Mouse (Mus musculus): Measurements from ENCODE around the gene Ccdc155. TPM values are rescaled to one million over a fixed set of nuclear protein-coding genes. Genes with fewer than 3 reads are reported as not detected.
A peak's percentile ranks its signal among the peaks of the same experiment; 100 is the strongest.

Gene Ccdc155
- polyA plus RNA-seq, 1 experiment: 0.20 TPM

DNA sequence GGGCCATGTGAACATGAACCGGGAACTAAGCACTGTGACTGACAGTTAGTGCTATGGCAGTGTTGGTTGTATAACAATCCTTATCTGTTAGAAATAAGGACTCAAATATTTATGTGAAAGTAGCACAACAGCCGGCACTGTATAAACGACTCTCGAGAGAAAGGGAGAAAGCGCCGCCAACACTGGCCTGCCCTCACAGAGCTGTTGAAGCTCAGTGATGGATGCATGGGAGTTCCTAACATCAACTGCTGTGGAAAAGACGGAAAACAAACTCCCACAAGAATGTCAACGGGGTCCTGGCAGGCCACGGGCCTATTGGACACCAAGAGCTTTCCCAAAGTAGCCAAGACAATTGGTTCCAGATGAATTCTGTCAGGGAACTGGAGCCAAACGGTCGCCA is 53.4 kb downstream of the Ccdc155 start:
- Histone ChIP-seq H3K36me3 (ENCODE audit: control insufficient read depth, insufficient read depth, low read length) (peaks cover 12% of the 10 kb centered on the region), H3K4me1 (ENCODE audit: control insufficient read depth, insufficient read depth, insufficient read length) (no peaks in the 10 kb centered on the region; the same call in 1 of the 2 replicates), H3K4me3 (ENCODE audit: extremely low read depth, insufficient read depth, insufficient read length) (no peak overlapping the region), H3K27ac (ENCODE audit: insufficient read depth, low read length) (no peak overlapping the region), H3K27me3 (ENCODE audit: control insufficient read depth, insufficient read depth, low read length) (no peaks in the 10 kb centered on the region)
- TF ChIP-seq CTCF (IDR thresholded peaks at IDR 0.05; ENCODE audit: extremely low read depth, insufficient read depth, insufficient read length, insufficient replicate concordance) (no peak), POLR2A (IDR thresholded peaks at IDR 0.05; ENCODE audit: low read depth, low read length) (no peak)
- no peak for DNase-seq (ENCODE audit: low read depth in 1 of 2, low spot score in 2 of 2)
- 77% methylated on average over 11 of the region's 11 CpGs for WGBS

- peak overlapping the region; percentile 25 for H3K27ac ChIP-seq (ENCODE audit: insufficient read depth, low read length)
- H3K36me3 ChIP-seq (ENCODE audit: control insufficient read depth, insufficient read depth, low read length): peaks cover 17% of the 10 kb centered on the region
- WGBS: 77% methylated on average over 4 of the region's 4 CpGs
- TF ChIP-seq CTCF (IDR thresholded peaks at IDR 0.05; ENCODE audit: extremely low read depth, insufficient read depth, insufficient read length, insufficient replicate concordance) (no peak), POLR2A (IDR thresholded peaks at IDR 0.05; ENCODE audit: low read depth, low read length) (no peak)
- no peak for DNase-seq (ENCODE audit: low read depth in 1 of 2, low spot score in 2 of 2)
- H3K4me3 ChIP-seq (ENCODE audit: extremely low read depth, insufficient read depth, insufficient read length): no peak overlapping the region
- no peaks in the 10 kb centered on the region for H3K27me3 ChIP-seq (ENCODE audit: control insufficient read depth, insufficient read depth, low read length)
- no peaks in the 10 kb centered on the region; the same call in 1 of the 2 replicates for H3K4me1 ChIP-seq (ENCODE audit: control insufficient read depth, insufficient read depth, insufficient read length)
These were observed 54.4 kb downstream of the Ccdc155 start for GRCm38 (mm10) chr7:45150321-45150720.

GRCm38 (mm10) chr7:45149545-45149944 is 55.1 kb downstream of the Ccdc155 start:
- Histone ChIP-seq H3K4me1 (ENCODE audit: control insufficient read depth, insufficient read depth, insufficient read length) (no peaks in the 10 kb centered on the region), H3K27me3 (ENCODE audit: control insufficient read depth, insufficient read depth, low read length) (no peaks in the 10 kb centered on the region), H3K36me3 (ENCODE audit: control insufficient read depth, insufficient read depth, low read length) (peaks cover 19% of the 10 kb centered on the region), H3K4me3 (ENCODE audit: extremely low read depth, insufficient read depth, insufficient read length) (no peak overlapping the region), H3K27ac (ENCODE audit: insufficient read depth, low read length) (peak overlapping the region; percentile 15; the same call in 1 of the 2 replicates)
- TF ChIP-seq CTCF (IDR thresholded peaks at IDR 0.05; ENCODE audit: extremely low read depth, insufficient read depth, insufficient read length, insufficient replicate concordance) (no peak), POLR2A (IDR thresholded peaks at IDR 0.05; ENCODE audit: low read depth, low read length) (no peak)
- 90% methylated on average over 6 of the region's 6 CpGs for WGBS
- DNase-seq (ENCODE audit: low read depth in 1 of 2, low spot score in 2 of 2): no peak

GRCm38 (mm10) chr7:45148534-45149098 is 56.1 kb downstream of the Ccdc155 start:
- no peaks in the 10 kb centered on the region for H3K27me3 ChIP-seq (ENCODE audit: control insufficient read depth, insufficient read depth, low read length)
- H3K4me3 ChIP-seq (ENCODE audit: extremely low read depth, insufficient read depth, insufficient read length): no peak overlapping the region
- TF ChIP-seq POLR2A (IDR thresholded peaks at IDR 0.05; ENCODE audit: low read depth, low read length) (no peak), CTCF (IDR thresholded peaks at IDR 0.05; ENCODE audit: extremely low read depth, insufficient read depth, insufficient read length, insufficient replicate concordance) (no peak)
- 83% methylated on average over 4 of the region's 4 CpGs for WGBS
- peaks cover 25% of the 10 kb centered on the region for H3K36me3 ChIP-seq (ENCODE audit: control insufficient read depth, insufficient read depth, low read length)
- peak overlapping the region; percentile 3; the same call in 1 of the 2 replicates for H3K27ac ChIP-seq (ENCODE audit: insufficient read depth, low read length)
- DNase-seq (ENCODE audit: low read depth in 1 of 2, low spot score in 2 of 2): no peak
- H3K4me1 ChIP-seq (ENCODE audit: control insufficient read depth, insufficient read depth, insufficient read length): no peaks in the 10 kb centered on the region

DNA sequence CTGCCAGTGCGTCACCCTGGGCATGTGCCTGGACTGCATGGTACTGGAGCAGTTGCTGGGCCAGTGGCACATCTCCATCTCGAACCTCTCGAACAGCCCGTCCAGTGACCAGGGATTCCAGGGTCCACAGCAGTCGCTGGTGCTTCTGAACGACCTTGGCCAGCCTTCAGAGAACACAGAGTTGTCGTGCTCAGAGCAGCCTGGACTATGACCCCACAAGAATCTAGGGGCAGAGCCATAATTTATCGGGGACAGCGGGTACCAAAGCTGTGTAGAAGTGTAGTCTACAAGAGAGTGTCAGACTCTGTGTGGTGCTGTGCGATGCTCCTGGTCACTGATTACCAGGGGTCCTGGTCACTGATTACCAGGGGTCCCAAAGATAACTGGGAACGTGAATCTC is 56.8 kb downstream of the Ccdc155 start:
- no peak for DNase-seq (ENCODE audit: low read depth in 1 of 2, low spot score in 2 of 2)
- TF ChIP-seq CTCF (IDR thresholded peaks at IDR 0.05; ENCODE audit: extremely low read depth, insufficient read depth, insufficient read length, insufficient replicate concordance) (no peak), POLR2A (IDR thresholded peaks at IDR 0.05; ENCODE audit: low read depth, low read length) (no peak)
- Histone ChIP-seq H3K27ac (ENCODE audit: insufficient read depth, low read length) (no peak overlapping the region), H3K4me3 (ENCODE audit: extremely low read depth, insufficient read depth, insufficient read length) (no peak overlapping the region), H3K27me3 (ENCODE audit: control insufficient read depth, insufficient read depth, low read length) (no peaks in the 10 kb centered on the region), H3K36me3 (ENCODE audit: control insufficient read depth, insufficient read depth, low read length) (peaks cover 28% of the 10 kb centered on the region), H3K4me1 (ENCODE audit: control insufficient read depth, insufficient read depth, insufficient read length) (no peaks in the 10 kb centered on the region)
- WGBS: 95% methylated on average over 11 of the region's 11 CpGs

GRCm38 (mm10) chr7:45147267-45147666 is 57.4 kb downstream of the Ccdc155 start:
- TF ChIP-seq POLR2A (IDR thresholded peaks at IDR 0.05; ENCODE audit: low read depth, low read length) (no peak), CTCF (IDR thresholded peaks at IDR 0.05; ENCODE audit: extremely low read depth, insufficient read depth, insufficient read length, insufficient replicate concordance) (no peak)
- Histone ChIP-seq H3K36me3 (ENCODE audit: control insufficient read depth, insufficient read depth, low read length) (peaks cover 32% of the 10 kb centered on the region), H3K27ac (ENCODE audit: insufficient read depth, low read length) (no peak overlapping the region), H3K4me1 (ENCODE audit: control insufficient read depth, insufficient read depth, insufficient read length) (no peaks in the 10 kb centered on the region), H3K4me3 (ENCODE audit: extremely low read depth, insufficient read depth, insufficient read length) (no peak overlapping the region), H3K27me3 (ENCODE audit: control insufficient read depth, insufficient read depth, low read length) (no peaks in the 10 kb centered on the region)
- no peak for DNase-seq (ENCODE audit: low read depth in 1 of 2, low spot score in 2 of 2)
- 96% methylated on average over 11 of the region's 11 CpGs for WGBS

- no peak for DNase-seq (ENCODE audit: low read depth in 1 of 2, low spot score in 2 of 2)
- Histone ChIP-seq H3K4me1 (ENCODE audit: control insufficient read depth, insufficient read depth, insufficient read length) (no peaks in the 10 kb centered on the region; the same call in 1 of the 2 replicates), H3K27me3 (ENCODE audit: control insufficient read depth, insufficient read depth, low read length) (no peaks in the 10 kb centered on the region), H3K4me3 (ENCODE audit: extremely low read depth, insufficient read depth, insufficient read length) (no peak overlapping the region), H3K36me3 (ENCODE audit: control insufficient read depth, insufficient read depth, low read length) (peaks cover 32% of the 10 kb centered on the region), H3K27ac (ENCODE audit: insufficient read depth, low read length) (no peak overlapping the region)
- TF ChIP-seq POLR2A (IDR thresholded peaks at IDR 0.05; ENCODE audit: low read depth, low read length) (no peak), CTCF (IDR thresholded peaks at IDR 0.05; ENCODE audit: extremely low read depth, insufficient read depth, insufficient read length, insufficient replicate concordance) (no peak)
- WGBS: 94% methylated on average over 8 of the region's 8 CpGs
These were observed 59.2 kb downstream of the Ccdc155 start for GRCm38 (mm10) chr7:45145460-45145859.

Data from spleen, adult 2 months (tissue).